Mouse (Mus musculus): ENCODE results near the gene Nprl3.
"Not testable (repeated sequence)": the region's sequence is repeated elsewhere in the genome, so short reads cannot be mapped to it uniquely, and the experiment has no call there.

DNA sequence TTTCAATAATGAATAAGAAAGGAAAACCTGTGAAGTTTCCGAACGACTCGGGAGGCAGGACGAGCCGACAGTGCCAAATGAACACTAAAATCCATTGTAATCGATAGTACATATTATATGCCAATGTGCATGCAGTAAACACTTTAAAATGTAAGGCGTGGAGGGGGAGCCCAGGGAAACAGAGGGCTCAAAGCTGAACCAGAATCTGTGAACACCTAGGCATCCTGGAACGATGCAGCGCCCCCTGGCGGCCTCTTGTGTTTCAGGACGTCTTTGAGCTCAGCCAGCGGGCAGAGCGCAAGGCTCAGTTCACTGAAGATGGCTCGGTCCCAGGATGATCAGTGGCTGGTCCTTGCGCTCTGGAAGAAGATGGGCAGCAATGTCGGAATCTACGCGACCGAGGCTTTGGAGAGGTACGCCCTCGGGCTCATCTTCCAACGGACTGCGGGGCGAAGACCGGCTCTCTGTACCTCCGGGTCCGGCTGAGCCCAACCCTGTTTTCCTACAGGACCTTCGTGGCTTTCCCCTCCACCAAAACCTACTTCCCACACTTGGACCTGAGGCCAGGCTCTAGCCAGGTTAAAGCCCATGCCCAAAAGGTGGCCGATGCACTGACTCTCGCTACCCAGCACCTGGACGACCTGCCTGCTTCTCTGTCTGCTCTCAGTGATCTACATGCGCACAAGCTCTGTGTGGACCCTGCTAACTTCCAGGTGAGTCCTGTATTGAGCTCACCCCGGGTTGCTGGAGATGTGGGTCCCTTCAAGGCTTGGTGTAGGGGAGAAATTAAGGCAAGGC is 19.4 kb upstream of the Nprl3 start, which contains the start of gene Hbq1b:
- TF ChIP-seq GATA1 (IDR thresholded peaks at IDR 0.05; ENCODE audit: borderline replicate concordance, low read length); FLI1 (IDR thresholded peaks at IDR 0.05; ENCODE audit: low read length): not testable (repeated sequence)
